Mouse (Mus musculus) erythroblast, embryonic 14.5 days (primary cell): Measurements from ENCODE around the gene Aprt. TPM values are rescaled to one million over a fixed set of nuclear protein-coding genes. Genes with fewer than 3 reads are reported as not detected.

Source experiments
- H3K27me3 ChIP-seq: 2 replicates; pipeline ENCODE4 v1.6.1; 2012; ENCODE audit warnings: inconsistent platforms; ENCODE audit not compliant: control insufficient read depth
- H3K36me3 ChIP-seq: 2 replicates; pipeline ENCODE4 v1.6.1; 2012; ENCODE audit warnings: mild to moderate bottlenecking, inconsistent platforms; ENCODE audit not compliant: control insufficient read depth
- H3K4me1 ChIP-seq: 2 replicates; pipeline ENCODE4 v1.6.1; 2012; ENCODE audit warnings: inconsistent platforms; ENCODE audit not compliant: control insufficient read depth
- H3K4me3 ChIP-seq: replicated peaks from 2 replicates; pipeline ENCODE3; 2012; ENCODE audit warnings: moderate library complexity, mild to moderate bottlenecking, inconsistent platforms
- H3K9me3 ChIP-seq: 2 replicates; pipeline ENCODE4 v1.6.1; 2012; ENCODE audit warnings: low read length, inconsistent platforms, mixed read lengths; ENCODE audit not compliant: control insufficient read depth
- GATA1 ChIP-seq: IDR thresholded peaks from 2 replicates; pipeline ENCODE4 v1.6.1; 2012; ENCODE audit warnings: low read length, inconsistent platforms, mixed read lengths
- TAL1 ChIP-seq: IDR thresholded peaks from 3 replicates; pipeline ENCODE4 v1.6.1; 2012; ENCODE audit warnings: low read length, inconsistent platforms, mixed read lengths
- polyA plus RNA-seq: library from polyadenylated mRNA; stranded (reverse); fragments of >175 nt; gene quantifications from 2 replicates; pipeline ENCODE4 v1.2.3, GENCODE M21; 2012

Aprt gene
- polyA plus RNA-seq, 1 experiment: 4.8 TPM

DNA sequence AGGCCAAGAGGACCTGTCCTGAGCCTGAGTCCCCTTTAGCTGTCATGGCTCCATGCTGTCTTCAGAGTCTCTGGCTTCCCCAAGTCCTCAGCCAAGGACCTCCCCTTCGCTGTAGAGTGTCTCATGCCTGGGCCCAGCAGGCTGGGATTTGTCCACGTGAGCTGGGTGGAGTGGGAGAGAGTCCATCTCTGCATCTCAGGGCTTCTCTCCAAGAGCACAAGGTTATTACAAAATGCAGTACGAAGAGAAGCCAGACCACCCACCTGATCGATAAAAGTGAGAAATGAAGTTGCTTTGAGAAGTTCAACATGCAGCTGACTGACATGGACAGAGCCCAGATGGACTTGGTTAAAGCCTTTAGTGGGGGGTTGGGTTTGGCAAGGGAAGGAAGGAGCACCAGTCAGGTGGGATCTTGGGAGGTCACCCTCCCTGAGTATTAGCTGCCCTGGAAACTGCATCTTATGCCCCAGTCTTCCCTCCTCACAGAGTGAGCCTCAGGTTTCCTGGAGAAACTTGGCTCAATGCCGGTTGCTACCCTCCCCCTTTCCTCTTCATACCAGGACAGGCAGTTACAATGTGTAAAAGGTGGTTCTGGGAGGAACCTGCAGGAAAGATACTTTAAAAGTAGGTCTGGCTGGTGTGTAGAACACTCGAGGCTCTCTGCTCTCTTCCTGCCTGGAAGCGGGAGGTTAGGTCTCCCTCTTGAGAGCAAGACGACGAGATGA, 39.6 kb upstream of the Aprt start:
- TF ChIP-seq TAL1: no peak
- TF ChIP-seq GATA1: no peak
- no peaks in the 10 kb centered on the region; the same call in 1 of the 2 replicates for H3K27me3 ChIP-seq
- H3K4me3 ChIP-seq: no peak overlapping the region
- peaks cover 5% of the 10 kb centered on the region for H3K9me3 ChIP-seq
- H3K36me3 ChIP-seq: peaks cover 26% of the 10 kb centered on the region
- H3K4me1 ChIP-seq: peaks cover 53% of the 10 kb centered on the region

DNA sequence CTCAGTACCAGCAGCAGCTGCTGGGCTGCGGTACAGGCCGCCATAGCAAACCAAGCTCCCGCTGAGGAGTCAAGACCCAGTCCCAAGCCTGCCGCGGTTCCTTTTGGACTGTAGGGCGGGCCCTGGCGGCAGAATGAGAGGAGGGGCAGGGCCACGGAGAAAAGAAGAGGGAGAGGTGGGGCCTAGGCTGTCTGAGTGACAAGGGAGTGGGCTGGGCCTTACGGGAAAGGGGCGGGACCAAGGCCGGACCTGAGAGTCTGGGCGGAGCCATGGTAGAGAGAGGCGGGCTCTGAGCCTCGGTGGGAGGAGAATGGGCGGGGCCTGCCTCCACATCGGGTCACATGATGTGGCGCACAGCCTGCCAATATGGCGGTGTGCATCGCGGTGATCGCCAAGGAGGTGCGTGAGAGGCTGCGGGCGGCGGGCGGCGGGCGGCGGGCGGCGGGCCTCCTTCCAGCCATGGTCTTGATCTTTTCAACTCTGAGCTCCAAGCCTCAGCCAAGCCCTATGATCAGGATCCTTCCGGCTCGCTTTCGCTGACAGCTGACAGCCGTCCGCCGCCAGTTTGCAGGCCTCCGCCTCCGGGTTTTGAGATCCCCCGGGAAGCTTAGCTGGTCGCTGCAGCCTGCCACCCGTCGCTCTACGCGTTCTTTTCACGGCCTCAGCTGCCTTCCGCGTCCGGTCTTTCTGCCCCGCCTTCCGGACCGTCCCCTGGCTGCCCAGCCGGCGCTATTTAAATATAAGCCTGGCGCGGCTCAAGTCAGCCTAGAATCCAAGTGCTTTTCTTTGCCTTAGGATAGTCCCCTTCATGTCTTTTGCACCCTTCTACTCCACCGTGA, 34.8 kb upstream of the Aprt start, which contains the start of the genes Galns and Trappc2l:
TSS of gene Galns (minus strand) at position 169 of the 839 bp plus-strand sequence.
TSS of gene Trappc2l (plus strand) at position 346 of the 839 bp plus-strand sequence.
- H3K9me3 ChIP-seq: no peaks in the 10 kb centered on the region
- H3K27me3 ChIP-seq: no peaks in the 10 kb centered on the region
- TF ChIP-seq GATA1 (no peak), TAL1 (no peak)
- H3K36me3 ChIP-seq: peaks cover 26% of the 10 kb centered on the region
- peak within 1 kb of the TSS; percentile 76 for H3K4me3 ChIP-seq
- peaks cover 27% of the 10 kb centered on the region for H3K4me1 ChIP-seq

DNA sequence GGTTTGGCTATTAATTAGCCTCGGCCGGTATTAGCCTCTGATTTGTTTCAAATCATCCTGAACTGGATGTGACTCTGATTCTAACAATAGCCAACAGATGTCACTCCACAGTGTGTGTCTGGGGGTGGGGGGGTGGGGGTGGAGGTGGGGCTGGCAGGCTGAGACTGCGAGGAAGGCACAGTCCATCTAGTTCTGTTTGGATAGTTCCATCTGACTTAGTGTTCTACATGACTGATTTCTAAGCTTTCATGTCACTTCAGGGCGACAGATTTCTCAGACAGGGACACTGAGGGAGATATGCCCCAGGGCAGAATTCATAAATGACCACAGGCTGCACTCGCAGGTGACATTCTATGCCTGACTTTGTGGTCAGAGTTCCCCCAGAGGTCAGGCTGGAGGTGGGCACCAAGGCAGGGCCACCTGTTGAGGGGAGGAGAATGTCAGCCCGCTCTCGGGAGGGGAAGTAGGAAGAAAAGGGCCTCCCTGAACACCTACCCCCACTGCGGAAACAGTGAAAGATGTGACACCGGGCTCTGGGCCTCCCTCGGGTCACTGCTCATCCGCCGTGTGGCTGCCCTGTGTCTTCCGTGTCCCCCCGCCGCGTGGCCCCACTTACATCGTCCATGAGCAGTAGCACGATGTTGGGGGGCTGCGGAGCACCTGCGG, 34.0 kb upstream of the Aprt start:
- no peaks in the 10 kb centered on the region for H3K27me3 ChIP-seq
- TF ChIP-seq GATA1 (no peak), TAL1 (no peak)
- peak overlapping the region; percentile 76 for H3K4me3 ChIP-seq
- peaks cover 27% of the 10 kb centered on the region for H3K4me1 ChIP-seq
- no peaks in the 10 kb centered on the region for H3K9me3 ChIP-seq
- H3K36me3 ChIP-seq: peaks cover 24% of the 10 kb centered on the region

DNA sequence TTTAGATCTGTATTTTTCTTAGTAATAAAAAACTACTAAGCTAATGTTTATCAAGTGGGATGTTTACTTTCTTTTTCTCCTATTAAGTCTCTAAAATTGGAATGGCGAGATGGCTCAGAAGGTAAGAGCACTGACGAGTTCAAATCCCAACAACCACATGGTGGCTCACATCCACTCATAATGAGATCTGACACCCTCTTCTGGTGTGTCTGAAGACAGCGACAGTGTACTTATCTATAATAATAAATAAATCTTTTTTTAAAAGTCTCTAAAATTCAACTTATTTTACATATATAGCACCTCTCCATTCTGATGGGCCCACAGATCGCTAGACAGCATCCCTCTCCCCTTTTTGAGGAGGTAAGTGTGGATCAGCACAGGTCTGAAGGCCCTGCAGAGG, 33.5 kb upstream of the Aprt start:
- H3K4me1 ChIP-seq: peaks cover 27% of the 10 kb centered on the region
- H3K4me3 ChIP-seq: no peak overlapping the region
- no peak for TF ChIP-seq TAL1
- TF ChIP-seq GATA1: no peak
- no peaks in the 10 kb centered on the region for H3K9me3 ChIP-seq
- H3K36me3 ChIP-seq: peaks cover 20% of the 10 kb centered on the region
- no peaks in the 10 kb centered on the region for H3K27me3 ChIP-seq

DNA sequence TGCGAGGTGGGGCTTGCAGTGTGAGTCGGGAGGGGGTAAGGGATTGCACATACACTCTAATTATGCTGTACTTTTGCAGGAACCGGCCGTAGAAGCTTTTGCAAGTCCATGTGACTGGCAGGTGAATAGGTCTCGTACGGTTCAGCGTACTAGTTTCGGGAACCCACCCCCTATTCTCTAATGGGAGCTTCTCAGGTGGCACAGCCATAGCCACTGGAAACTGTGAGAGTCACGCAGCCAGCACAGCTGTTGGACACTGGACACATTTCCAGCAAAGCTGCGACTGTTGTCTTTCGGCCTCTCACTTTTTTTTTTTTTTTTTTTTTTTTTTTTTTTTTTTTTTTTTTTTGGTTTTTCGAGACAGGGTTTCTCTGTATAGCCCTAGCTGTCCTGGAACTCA, 30.1 kb upstream of the Aprt start:
- H3K9me3 ChIP-seq: no peaks in the 10 kb centered on the region
- TF ChIP-seq TAL1 (peak; percentile 36; the same call in 2 of the 3 replicates), GATA1 (no peak)

DNA sequence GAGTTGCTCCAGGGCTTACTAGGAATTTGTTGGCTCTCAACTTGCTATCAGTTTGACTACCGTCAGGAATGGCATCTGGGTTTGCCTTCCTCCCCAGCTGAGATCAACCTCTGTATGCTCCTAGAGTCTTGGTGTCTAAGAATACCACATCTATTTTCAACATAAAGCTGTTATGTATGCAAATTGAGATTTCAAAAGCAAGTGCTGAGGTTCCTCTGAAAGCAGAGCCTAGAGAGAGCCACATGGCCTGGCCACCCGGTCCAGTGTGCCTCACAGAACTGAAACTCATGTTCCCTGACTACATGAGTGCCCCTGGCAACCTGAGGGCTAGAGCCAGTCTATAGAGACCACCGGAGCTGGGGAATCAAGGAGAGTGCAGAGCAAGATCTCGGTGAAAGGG, 28.7 kb upstream of the Aprt start:
- H3K36me3 ChIP-seq: no peaks in the 10 kb centered on the region
- no peak overlapping the region for H3K4me3 ChIP-seq
- no peaks in the 10 kb centered on the region; the same call in 1 of the 2 replicates for H3K27me3 ChIP-seq
- no peak for TF ChIP-seq TAL1
- no peak for TF ChIP-seq GATA1
- H3K4me1 ChIP-seq: peaks cover 2% of the 10 kb centered on the region
- H3K9me3 ChIP-seq: no peaks in the 10 kb centered on the region

More for the DNA sequence above, 30.1 kb upstream of the Aprt start:
- Histone ChIP-seq H3K36me3 (no peaks in the 10 kb centered on the region), H3K4me1 (peaks cover 12% of the 10 kb centered on the region), H3K27me3 (no peaks in the 10 kb centered on the region; the same call in 1 of the 2 replicates), H3K4me3 (no peak overlapping the region)

DNA sequence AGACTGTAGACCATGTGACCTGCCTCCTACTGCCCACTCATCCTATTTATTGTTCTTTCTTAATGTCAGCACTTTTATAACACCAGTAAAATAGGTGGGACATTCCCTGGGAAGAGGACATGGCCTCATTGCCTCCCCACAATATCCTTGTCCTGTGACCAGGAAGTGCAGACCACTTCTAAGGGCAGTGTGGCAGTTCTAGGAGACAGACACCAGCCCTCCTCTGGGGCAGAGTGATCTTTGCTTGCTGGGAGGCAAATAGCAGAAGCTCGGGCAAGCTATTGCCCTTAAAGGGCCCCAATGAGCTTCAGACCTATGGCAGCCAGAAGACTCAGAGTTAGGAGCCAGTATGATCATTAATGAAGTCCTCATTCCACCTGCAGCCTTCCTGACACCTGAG, 27.9 kb upstream of the Aprt start:
- Histone ChIP-seq H3K36me3 (no peaks in the 10 kb centered on the region), H3K27me3 (no peaks in the 10 kb centered on the region; the same call in 1 of the 2 replicates), H3K4me3 (no peak overlapping the region), H3K9me3 (no peaks in the 10 kb centered on the region), H3K4me1 (peaks cover 1% of the 10 kb centered on the region; the same call in 1 of the 2 replicates)
- TF ChIP-seq TAL1 (no peak), GATA1 (no peak)

DNA sequence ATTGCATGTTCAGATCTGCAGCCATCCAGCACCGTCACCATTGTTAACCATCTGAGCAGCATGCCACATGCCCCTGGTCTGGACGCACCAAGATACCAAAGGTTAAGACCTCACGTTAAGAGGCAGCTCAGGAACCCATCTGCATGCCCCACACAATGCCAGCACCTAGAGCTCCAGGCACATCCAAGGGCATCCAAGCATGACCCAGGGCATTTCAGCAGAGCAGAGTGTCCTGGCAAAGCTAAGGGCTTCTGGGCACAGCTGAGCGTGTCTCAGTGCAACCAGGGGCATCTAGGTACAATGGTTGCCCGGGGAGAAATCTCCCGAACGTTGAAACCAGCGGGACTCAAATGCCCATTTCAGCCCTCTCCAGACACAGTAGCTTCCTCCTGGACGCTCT, 24.0 kb upstream of the Aprt start:
- Histone ChIP-seq H3K9me3 (no peaks in the 10 kb centered on the region), H3K4me3 (no peak overlapping the region), H3K36me3 (no peaks in the 10 kb centered on the region), H3K27me3 (no peaks in the 10 kb centered on the region; the same call in 1 of the 2 replicates), H3K4me1 (no peaks in the 10 kb centered on the region)
- TF ChIP-seq GATA1: no peak
- TF ChIP-seq TAL1: no peak

DNA sequence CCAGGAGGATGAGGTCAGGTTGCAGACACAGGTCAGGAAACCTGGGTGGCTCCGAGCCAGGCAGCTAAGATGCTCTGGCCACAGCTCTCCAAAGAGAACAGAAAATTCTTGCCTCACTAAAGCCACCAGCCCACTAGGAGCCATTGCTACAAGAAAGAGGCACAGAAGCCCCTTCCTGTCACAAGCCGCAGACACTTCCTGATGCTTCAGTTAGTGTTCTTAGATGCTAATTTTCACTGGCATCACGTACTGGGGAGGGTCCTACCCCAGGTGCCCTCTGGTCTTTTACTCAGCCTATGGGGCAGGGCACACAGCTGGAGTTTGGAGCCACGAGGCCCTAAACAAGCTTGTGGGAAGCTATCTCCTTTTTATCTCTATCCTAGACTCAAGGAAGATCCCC, 19.3 kb upstream of the Aprt start:
- H3K4me3 ChIP-seq: no peak overlapping the region
- no peaks in the 10 kb centered on the region for H3K9me3 ChIP-seq
- no peaks in the 10 kb centered on the region for H3K27me3 ChIP-seq
- H3K4me1 ChIP-seq: peaks cover 6% of the 10 kb centered on the region
- no peak for TF ChIP-seq GATA1
- TF ChIP-seq TAL1: no peak
- no peaks in the 10 kb centered on the region; the same call in 1 of the 2 replicates for H3K36me3 ChIP-seq
